Mouse (Mus musculus): ENCODE results near the gene Gm42688.

Gene Gm42688

GRCm38 (mm10) chr6:83137576-83137950 is 36.1 kb downstream of the Gm42688 start:
- DNase-seq (ENCODE audit: low read depth in 2 of 2, low spot score in 2 of 2) = no peak

- no peak for DNase-seq (ENCODE audit: low read depth in 2 of 2, low spot score in 2 of 2)
Measured at GRCm38 (mm10) chr6:83138056-83138455, 36.6 kb downstream of the Gm42688 start.

- no peak for DNase-seq (ENCODE audit: low read depth in 2 of 2, low spot score in 2 of 2)
Measured at GRCm38 (mm10) chr6:83140044-83140443, 38.6 kb downstream of the Gm42688 start.

GRCm38 (mm10) chr6:83141636-83142035 is 40.2 kb downstream of the Gm42688 start:
- DNase-seq (ENCODE audit: low read depth in 2 of 2, low spot score in 2 of 2) = no peak

- DNase-seq (ENCODE audit: low read depth in 2 of 2, low spot score in 2 of 2) = no peak
Measured at GRCm38 (mm10) chr6:83142211-83142731, 40.9 kb downstream of the Gm42688 start.

- DNase-seq (ENCODE audit: low read depth in 2 of 2, low spot score in 2 of 2) = no peak
Measured at GRCm38 (mm10) chr6:83142886-83143285, 41.5 kb downstream of the Gm42688 start.

GRCm38 (mm10) chr6:83145209-83145608 is 43.8 kb downstream of the Gm42688 start:
- no peak for DNase-seq (ENCODE audit: low read depth in 2 of 2, low spot score in 2 of 2)

- no peak for DNase-seq (ENCODE audit: low read depth in 2 of 2, low spot score in 2 of 2)
Measured at GRCm38 (mm10) chr6:83145805-83146204, 44.4 kb downstream of the Gm42688 start.

- no peak for DNase-seq (ENCODE audit: low read depth in 2 of 2, low spot score in 2 of 2)
Measured at GRCm38 (mm10) chr6:83147280-83147679, 45.9 kb downstream of the Gm42688 start.

GRCm38 (mm10) chr6:83151721-83152120 is 50.3 kb downstream of the Gm42688 start:
- DNase-seq (ENCODE audit: low read depth in 2 of 2, low spot score in 2 of 2) = no peak

- no peak for DNase-seq (ENCODE audit: low read depth in 2 of 2, low spot score in 2 of 2)
Measured at GRCm38 (mm10) chr6:83153038-83153437, 51.6 kb downstream of the Gm42688 start.

- DNase-seq (ENCODE audit: low read depth in 2 of 2, low spot score in 2 of 2) = no peak
Measured at GRCm38 (mm10) chr6:83153485-83153884, 52.1 kb downstream of the Gm42688 start.

- DNase-seq (ENCODE audit: low read depth in 2 of 2, low spot score in 2 of 2) = no peak
Measured at GRCm38 (mm10) chr6:83155552-83156238, 54.3 kb downstream of the Gm42688 start.

- DNase-seq (ENCODE audit: low read depth in 2 of 2, low spot score in 2 of 2) = no peak
Measured at GRCm38 (mm10) chr6:83156259-83156684, 54.9 kb downstream of the Gm42688 start, which contains the start of the genes Wdr54 and 1700003E16Rik. Gene Wdr54, minus strand, starts transcription at chr6:83156397. Gene 1700003E16Rik, plus strand, starts transcription at chr6:83156404.

GRCm38 (mm10) chr6:83159456-83159855 is 58.0 kb downstream of the Gm42688 start:
- DNase-seq (ENCODE audit: low read depth in 2 of 2, low spot score in 2 of 2) = peak; percentile 32 to 46
